Mouse (Mus musculus) cerebellum, adult 2 months (tissue): ENCODE data around the gene Irak4.

ENCODE experiments used
- CTCF ChIP-seq: fragments of 200-500 bp; IDR thresholded peaks from 2 replicates; pipeline ENCODE4 v1.5.1; 2011; ENCODE audit warnings: low read depth, mild to moderate bottlenecking, control low read depth, low read length, moderate library complexity, borderline replicate concordance; ENCODE audit not compliant: insufficient read depth
- POLR2A ChIP-seq: fragments of 200-500 bp; IDR thresholded peaks from 2 replicates; pipeline ENCODE4 v1.6.1; 2011; ENCODE audit warnings: low read length, control low read depth, borderline replicate concordance; ENCODE audit not compliant: insufficient read depth

DNA sequence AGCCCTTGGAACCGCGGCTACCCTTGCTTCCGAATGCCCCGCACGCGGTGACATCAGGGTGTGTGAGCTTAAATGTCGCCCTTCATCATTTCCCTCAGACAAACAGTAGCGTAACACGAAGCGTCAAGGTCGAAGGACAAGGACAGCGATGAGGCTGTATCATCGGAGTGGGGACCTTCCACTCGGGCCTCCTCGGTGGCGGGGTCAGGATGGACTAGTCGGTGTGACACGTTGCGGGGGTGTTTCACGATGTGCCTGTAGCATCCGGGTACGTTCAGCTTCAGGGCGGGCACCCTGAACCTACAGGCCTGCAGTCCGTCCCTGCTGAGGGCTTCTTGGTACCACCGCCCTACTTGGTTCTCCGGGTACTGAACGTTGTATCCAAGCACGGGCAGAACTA is 20.2 kb upstream of the Irak4 start:
- TF ChIP-seq CTCF (no peak), POLR2A (no peak)
